ENCODE assay signal across 15 mouse cellular contexts in the genomic region with DNA sequence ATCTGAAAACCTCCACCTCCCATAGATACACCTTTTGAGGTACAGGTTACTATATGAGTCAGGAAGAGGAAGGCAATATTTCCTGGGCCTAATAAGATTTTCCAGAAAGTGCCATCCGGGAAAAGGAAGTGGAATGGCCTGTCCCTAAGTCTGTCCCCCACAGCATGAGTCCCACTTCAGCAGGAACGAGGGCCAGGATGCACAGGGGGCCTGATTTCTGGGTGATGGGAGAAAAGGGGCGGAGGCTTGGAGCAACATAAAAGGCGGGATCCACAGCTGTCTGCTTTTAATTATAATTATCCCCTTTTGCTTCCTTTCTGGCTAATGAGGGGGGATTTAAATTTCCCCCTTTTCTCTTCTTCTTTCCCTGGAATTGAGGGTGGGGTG. TPM values are rescaled to one million over a fixed set of nuclear protein-coding genes. Genes with fewer than 3 reads are reported as not detected.
DNase-seq lines count a peak whose midpoint lies in the region; ATAC-seq and TF ChIP-seq lines count a peak whose summit lies in the region.
"Had no signal": no experiment of that assay in that cellular context is flagged by ENCODE, and none has a peak within 500 bp of the region (broad histone marks: within the 10 kb centered on the region; RNA-seq: fewer than 3 reads in every experiment).

No protein-coding gene starts in this region.

- intact Hi-C loops in heart, postnatal 36 days (cut with DNase I): no loop called here

- ATAC-seq in neural tube, embryonic 11.5 days (ENCODE audit: insufficient read depth, low FRiP score, low TSS enrichment): peak; percentile 20; the same call in 1 of the 2 replicates
- peak; percentile 1; the same call in 1 of the 2 replicates for ATAC-seq in hindbrain, postnatal 0 days
- ATAC-seq: liver, postnatal 0 days had no signal

- H3K27me3 ChIP-seq in cerebellum, adult 2 months (ENCODE audit: control insufficient read depth, insufficient read depth, low read length): no peaks in the 10 kb centered on the region
- peaks cover 89% of the 10 kb centered on the region for H3K27me3 ChIP-seq in neural tube, embryonic 11.5 days (ENCODE audit: control insufficient read depth, insufficient read depth, low read length)
- no peaks in the 10 kb centered on the region for H3K27me3 ChIP-seq in hindbrain, postnatal 0 days (ENCODE audit: insufficient read depth, low read length)

- H3K36me3 ChIP-seq in neural tube, embryonic 11.5 days (ENCODE audit: control insufficient read depth, insufficient read depth, low read length): no peaks in the 10 kb centered on the region
- no peaks in the 10 kb centered on the region for H3K36me3 ChIP-seq in hindbrain, postnatal 0 days (ENCODE audit: insufficient read depth, low read length)
- H3K36me3 ChIP-seq: embryonic facial prominence, embryonic 15.5 days; heart, embryonic 10.5 days; limb, embryonic 12.5 days had no signal

- H3K4me3 ChIP-seq in cerebellum, adult 2 months (replicated peaks; ENCODE audit: insufficient read depth, low read depth, low read length): no peak overlapping the region
- no peak overlapping the region for H3K4me3 ChIP-seq in neural tube, embryonic 11.5 days (ENCODE audit: low read depth, low read length)
- no peak overlapping the region for H3K4me3 ChIP-seq in hindbrain, postnatal 0 days (ENCODE audit: low read length)
- H3K4me3 ChIP-seq: embryonic facial prominence, embryonic 15.5 days; heart, embryonic 10.5 days; limb, embryonic 12.5 days had no signal

- peak; percentile 11 to 25 for DNase-seq in cerebellum, adult 18-20 months
- DNase-seq in cerebellum, adult 2 months: no peak
- no peak for DNase-seq in neural tube, embryonic 11.5 days (ENCODE audit: low spot score)
- DNase-seq in neural tube, embryonic 10.5 days (ENCODE audit: extremely low spot score, low spot score): no peak
- no peak for DNase-seq in hindbrain, postnatal 0 days (ENCODE audit: low spot score)
- no peak for DNase-seq in heart, postnatal 36 days
- no peak for DNase-seq in urinary bladder, postnatal 25 days (ENCODE audit: low spot score)
- DNase-seq in heart, adult 9 months (ENCODE audit: low spot score in 2 of 2): no peak
- DNase-seq: adrenal gland, postnatal 10 days; kidney, postnatal 10 days; liver, postnatal 0 days had no signal

- peak overlapping the region; percentile 54; the same call in 1 of the 2 replicates for H3K9ac ChIP-seq in neural tube, embryonic 11.5 days (ENCODE audit: low read length)
- H3K9ac ChIP-seq in hindbrain, postnatal 0 days (replicated peaks; ENCODE audit: low read length): peak overlapping the region; percentile 35; the same call in 1 of the 2 replicates
- H3K9ac ChIP-seq: embryonic facial prominence, embryonic 15.5 days; limb, embryonic 12.5 days; liver, postnatal 0 days had no signal

- H3K4me2 ChIP-seq in neural tube, embryonic 11.5 days (ENCODE audit: low read depth): peak overlapping the region; percentile 14; the same call in 1 of the 2 replicates
- H3K4me2 ChIP-seq in hindbrain, postnatal 0 days (ENCODE audit: low read depth, low read length): peak overlapping the region; percentile 27
- H3K4me2 ChIP-seq: embryonic facial prominence, embryonic 15.5 days; limb, embryonic 12.5 days had no signal

- no peak overlapping the region for H3K27ac ChIP-seq in cerebellum, adult 2 months (ENCODE audit: insufficient read depth, low read length)
- peak overlapping the region; percentile 97 for H3K27ac ChIP-seq in neural tube, embryonic 11.5 days (ENCODE audit: low read depth, low read length)
- H3K27ac ChIP-seq in hindbrain, postnatal 0 days: peak overlapping the region; percentile 94
- H3K27ac ChIP-seq: embryonic facial prominence, embryonic 15.5 days; heart, embryonic 10.5 days; limb, embryonic 12.5 days had no signal

- no peak for TF ChIP-seq CTCF in cerebellum, adult 2 months (IDR thresholded peaks at IDR 0.05; ENCODE audit: borderline replicate concordance, insufficient read depth, low read depth, low read length)
- no peak for TF ChIP-seq CTCF in hindbrain, postnatal 0 days (IDR thresholded peaks at IDR 0.05; ENCODE audit: low read depth)

- peaks cover 38% of the 10 kb centered on the region for H3K4me1 ChIP-seq in cerebellum, adult 2 months (ENCODE audit: control insufficient read depth, insufficient read depth, low read length)
- peaks cover 29% of the 10 kb centered on the region for H3K4me1 ChIP-seq in neural tube, embryonic 11.5 days (ENCODE audit: control insufficient read depth, insufficient read depth, low read length)
- H3K4me1 ChIP-seq in hindbrain, postnatal 0 days (ENCODE audit: insufficient read depth, low read length): peaks cover 46% of the 10 kb centered on the region

- TF ChIP-seq POLR2A in cerebellum, adult 2 months (IDR thresholded peaks at IDR 0.05; ENCODE audit: borderline replicate concordance, insufficient read depth, low read length): no peak

- 66% methylated on average over 4 of the region's 4 CpGs for WGBS in cerebellum, adult 2 months
- WGBS in neural tube, embryonic 11.5 days: 2% methylated on average over 4 of the region's 4 CpGs
- 12% methylated on average over 4 of the region's 4 CpGs for WGBS in hindbrain, postnatal 0 days

- no peaks in the 10 kb centered on the region for H3K9me3 ChIP-seq in neural tube, embryonic 11.5 days (ENCODE audit: control insufficient read depth, low read length)
- no peaks in the 10 kb centered on the region for H3K9me3 ChIP-seq in hindbrain, postnatal 0 days (ENCODE audit: low read length)
- H3K9me3 ChIP-seq: embryonic facial prominence, embryonic 15.5 days; heart, embryonic 10.5 days; limb, embryonic 12.5 days had no signal

RNA-seq across cellular contexts. Expression of gene Rhbg, which starts 49.3 kb away (rescaled TPM):
- polyA plus RNA-seq in cerebellum, adult 2 months (2012; rRNA removed): 0.08 and 0.17 TPM in 2 replicates
- polyA plus RNA-seq in neural tube, embryonic 11.5 days (2014; fragmentation: Nextera tagmentation; extraction: Ambion mirVana): 0.27 and 1.2 TPM in 2 replicates
- 0.94 and 1.0 TPM in 2 replicates for total RNA-seq in hindbrain, postnatal 0 days (2014; rRNA removed)
- polyA plus RNA-seq in hindbrain, postnatal 0 days (2015; fragmentation: Nextera tagmentation; extraction: Ambion mirVana): 0.37 and 0.43 TPM in 2 replicates
- not detected for total RNA-seq in heart, postnatal 36 days (2021)
- total RNA-seq: neutrophil, adult 5-6 weeks had no signal

Comparison
In these comparisons a context has a peak if more than half of its experiments do, and no peak if none do; other contexts are left out.
1. DNase-seq: peak in cerebellum, adult 18-20 months (2 of 2); none in cerebellum, adult 2 months (0 of 2), neural tube, embryonic 11.5 days (single experiment), neural tube, embryonic 10.5 days (single experiment), hindbrain, postnatal 0 days (single experiment), heart, postnatal 36 days (0 of 2), urinary bladder, postnatal 25 days (single experiment) and heart, adult 9 months (0 of 2).